Mouse (Mus musculus) layer of hippocampus, postnatal 10 days (tissue): ENCODE results near the gene Gde1. TPM values are rescaled to one million over a fixed set of nuclear protein-coding genes. Genes with fewer than 3 reads are reported as not detected.

Experiments used
- total RNA-seq, 2 experiments: library from RNA; stranded (reverse); gene quantifications; 2 replicates each; pipeline ENCODE4 v1.2.3; 2021

Gene Gde1
- total RNA-seq, 2 experiments from 2014 or later: 201 to 207 TPM

Other genes with a start within 250 kb of the Gde1 start
- gene Itpripl2, start 213.8 kb downstream of the Gde1 start, total RNA-seq: 1 to 10 TPM; 4.0 TPM
- gene Coq7, start 172.4 kb downstream of the Gde1 start, total RNA-seq: 10 to 100 TPM; 37.3 to 39.2 TPM
- 10 to 100 TPM; 18.6 to 19.4 TPM for gene Tmc7, start 121.0 kb downstream of the Gde1 start, total RNA-seq
- under 1 TPM; 0.29 to 0.32 TPM for gene Tmc5, start 108.5 kb downstream of the Gde1 start, total RNA-seq
- gene Ccp110, start 6.8 kb upstream of the Gde1 start, total RNA-seq: 10 to 100 TPM; 31.5 to 34.1 TPM
- gene Vps35l, start 34.4 kb upstream of the Gde1 start, total RNA-seq: 10 to 100 TPM; 71.1 to 77.8 TPM
- gene Iqck, start 150.0 kb upstream of the Gde1 start, total RNA-seq: 1 to 10 TPM; 3.3 to 4.5 TPM
- gene Knop1, start 150.5 kb upstream of the Gde1 start, total RNA-seq: 10 to 100 TPM; 36.3 to 36.5 TPM